9 mouse cellular contexts compared by ENCODE assay signal in the genomic region with DNA sequence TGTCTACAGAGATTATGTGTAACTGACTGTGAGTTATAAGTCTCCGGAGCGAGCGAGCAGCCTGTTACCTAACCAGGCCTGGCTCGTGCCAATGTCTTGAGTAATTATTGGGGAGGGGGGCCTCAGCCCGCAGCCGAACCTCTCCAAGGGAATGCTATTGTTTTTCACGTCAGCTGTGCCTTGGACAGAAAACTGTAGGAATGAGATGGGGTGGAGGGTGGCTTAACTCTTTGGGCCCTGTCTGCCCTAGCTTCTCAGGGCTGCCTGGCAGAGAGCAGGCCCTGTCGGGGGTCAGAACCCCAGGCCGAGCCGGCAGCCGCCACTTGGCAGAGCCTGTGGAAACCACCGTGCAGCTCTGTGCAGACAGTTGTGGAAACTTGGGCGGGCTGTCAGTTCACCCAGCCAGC. TPM values are rescaled to one million over a fixed set of nuclear protein-coding genes. Genes with fewer than 3 reads are reported as not detected.
DNase-seq lines count a peak whose midpoint lies in the region; ATAC-seq and TF ChIP-seq lines count a peak whose summit lies in the region.
"Had no signal": no experiment of that assay in that cellular context is flagged by ENCODE, and none has a peak within 500 bp of the region (broad histone marks: within the 10 kb centered on the region; RNA-seq: fewer than 3 reads in every experiment).

No protein-coding gene starts in this region.

- TF ChIP-seq POLR2A in limb, embryonic 14.5 days (IDR thresholded peaks at IDR 0.05; ENCODE audit: borderline replicate concordance, extremely low read depth, insufficient read depth, insufficient read length): no peak

- no peak for DNase-seq in midbrain, embryonic 10.5 days (ENCODE audit: low spot score)
- no peak for DNase-seq in midbrain, embryonic 14.5 days
- peak; percentile 79 for DNase-seq in limb, embryonic 14.5 days (ENCODE audit: low spot score)
- peak; percentile 61 for DNase-seq in urinary bladder, postnatal 14 days (ENCODE audit: low spot score)
- DNase-seq in thymus, postnatal 0 days (ENCODE audit: low spot score): no peak
- DNase-seq in liver, embryonic 11.5 days (ENCODE audit: low spot score): no peak
- no peak for DNase-seq in frontal cortex, postnatal 36 days (ENCODE audit: low spot score in 2 of 2)

- H3K9ac ChIP-seq in midbrain, embryonic 14.5 days (replicated peaks; ENCODE audit: low read length): no peak overlapping the region
- H3K9ac ChIP-seq in heart, embryonic 12.5 days: no peak overlapping the region
- H3K9ac ChIP-seq in limb, embryonic 14.5 days (ENCODE audit: low read depth, low read length, severe bottlenecking): peak overlapping the region; percentile 21; the same call in 1 of the 2 replicates
- H3K9ac ChIP-seq in liver, embryonic 11.5 days (ENCODE audit: low read depth, low read length): no peak overlapping the region

- H3K36me3 ChIP-seq in midbrain, embryonic 10.5 days: no peaks in the 10 kb centered on the region
- no peaks in the 10 kb centered on the region for H3K36me3 ChIP-seq in midbrain, embryonic 14.5 days (ENCODE audit: control insufficient read depth, insufficient read depth, low read length)
- H3K36me3 ChIP-seq in heart, embryonic 12.5 days: no peaks in the 10 kb centered on the region
- H3K36me3 ChIP-seq in limb, embryonic 14.5 days (ENCODE audit: control insufficient read depth, insufficient read depth, low read length): no peaks in the 10 kb centered on the region
- H3K36me3 ChIP-seq in liver, embryonic 11.5 days (ENCODE audit: control insufficient read depth, insufficient read depth, low read length): no peaks in the 10 kb centered on the region
- H3K36me3 ChIP-seq: G1E had no signal

- no peaks in the 10 kb centered on the region for H3K9me3 ChIP-seq in midbrain, embryonic 10.5 days (replicated peaks)
- H3K9me3 ChIP-seq in midbrain, embryonic 14.5 days (ENCODE audit: control insufficient read depth, low read length): no peaks in the 10 kb centered on the region
- H3K9me3 ChIP-seq in heart, embryonic 12.5 days (replicated peaks): no peaks in the 10 kb centered on the region
- no peaks in the 10 kb centered on the region for H3K9me3 ChIP-seq in limb, embryonic 14.5 days (ENCODE audit: control insufficient read depth, low read length)
- H3K9me3 ChIP-seq in liver, embryonic 11.5 days (ENCODE audit: control insufficient read depth, low read length): no peaks in the 10 kb centered on the region
- H3K9me3 ChIP-seq: G1E had no signal

- no peaks in the 10 kb centered on the region for H3K27me3 ChIP-seq in midbrain, embryonic 10.5 days (ENCODE audit: low read depth, poor library complexity, severe bottlenecking)
- H3K27me3 ChIP-seq in midbrain, embryonic 14.5 days (ENCODE audit: control insufficient read depth, insufficient read depth, low read length): no peaks in the 10 kb centered on the region
- H3K27me3 ChIP-seq in heart, embryonic 12.5 days (replicated peaks): no peaks in the 10 kb centered on the region
- H3K27me3 ChIP-seq in limb, embryonic 14.5 days (ENCODE audit: control insufficient read depth, insufficient read depth, low read length): no peaks in the 10 kb centered on the region
- H3K27me3 ChIP-seq in liver, embryonic 11.5 days (replicated peaks; ENCODE audit: control insufficient read depth, insufficient read depth, low read length): no peaks in the 10 kb centered on the region

- peaks cover 17% of the 10 kb centered on the region for H3K4me1 ChIP-seq in midbrain, embryonic 10.5 days
- no peaks in the 10 kb centered on the region for H3K4me1 ChIP-seq in midbrain, embryonic 14.5 days (ENCODE audit: control insufficient read depth, insufficient read depth, low read length)
- H3K4me1 ChIP-seq in heart, embryonic 12.5 days (replicated peaks): peaks cover 29% of the 10 kb centered on the region
- peaks cover 20% of the 10 kb centered on the region for H3K4me1 ChIP-seq in limb, embryonic 14.5 days (ENCODE audit: control insufficient read depth, insufficient read depth, low read length)
- H3K4me1 ChIP-seq in liver, embryonic 11.5 days (replicated peaks; ENCODE audit: control insufficient read depth, insufficient read depth, low read length): no peaks in the 10 kb centered on the region

- H3K27ac ChIP-seq in midbrain, embryonic 10.5 days (replicated peaks): peak overlapping the region; percentile 53
- no peak overlapping the region for H3K27ac ChIP-seq in midbrain, embryonic 14.5 days (replicated peaks; ENCODE audit: low read depth, low read length)
- H3K27ac ChIP-seq in heart, embryonic 12.5 days (ENCODE audit: poor library complexity, severe bottlenecking): peak overlapping the region; percentile 38
- peak overlapping the region; percentile 82 for H3K27ac ChIP-seq in limb, embryonic 14.5 days (replicated peaks; ENCODE audit: low read depth, low read length)
- H3K27ac ChIP-seq in liver, embryonic 11.5 days (ENCODE audit: low read depth, low read length): no peak overlapping the region

- H3K4me3 ChIP-seq in midbrain, embryonic 10.5 days: no peak overlapping the region
- no peak overlapping the region for H3K4me3 ChIP-seq in midbrain, embryonic 14.5 days (replicated peaks; ENCODE audit: low read depth, low read length)
- H3K4me3 ChIP-seq in heart, embryonic 12.5 days: no peak overlapping the region
- H3K4me3 ChIP-seq in limb, embryonic 14.5 days (replicated peaks; ENCODE audit: low read length): no peak overlapping the region
- H3K4me3 ChIP-seq in liver, embryonic 11.5 days (ENCODE audit: low read depth, low read length): no peak overlapping the region

- 68% methylated on average over 13 of the region's 13 CpGs for WGBS in midbrain, embryonic 10.5 days
- 55% methylated on average over 13 of the region's 13 CpGs for WGBS in midbrain, embryonic 14.5 days
- whole genome bisulfite sequencing in heart, embryonic 12.5 days: 54% methylated on average over 13 of the region's 13 CpGs
- 28% methylated on average over 13 of the region's 13 CpGs for WGBS in limb, embryonic 14.5 days
- 70% methylated on average over 13 of the region's 13 CpGs for WGBS in liver, embryonic 11.5 days

- ATAC-seq in midbrain, embryonic 14.5 days (ENCODE audit: low FRiP score, low TSS enrichment): no peak
- ATAC-seq in heart, embryonic 12.5 days (ENCODE audit: insufficient number of reproducible peaks, low FRiP score): peak; percentile 58; the same call in 1 of the 2 replicates
- ATAC-seq in limb, embryonic 14.5 days (ENCODE audit: low FRiP score, low read depth): peak; percentile 79
- ATAC-seq in liver, embryonic 11.5 days (replicated peaks; ENCODE audit: low FRiP score): no peak

- H3K4me2 ChIP-seq in midbrain, embryonic 14.5 days (ENCODE audit: low read length): no peak overlapping the region
- no peak overlapping the region for H3K4me2 ChIP-seq in heart, embryonic 12.5 days
- no peak overlapping the region for H3K4me2 ChIP-seq in limb, embryonic 14.5 days (replicated peaks; ENCODE audit: low read depth, low read length, severe bottlenecking)
- H3K4me2 ChIP-seq in liver, embryonic 11.5 days: no peak overlapping the region

RNA-seq across cellular contexts. Expression of gene Cdkn1c, which starts 52.2 kb away (rescaled TPM):
- 329 and 443 TPM in 2 replicates for polyA plus RNA-seq in midbrain, embryonic 10.5 days (2016; fragmentation: Nextera tagmentation; extraction: Ambion mirVana)
- polyA plus RNA-seq in midbrain, embryonic 14.5 days (2014; fragmentation: Nextera tagmentation; extraction: Ambion mirVana): 271 and 417 TPM in 2 replicates
- 1,218 and 1,354 TPM in 2 replicates for polyA plus RNA-seq in heart, embryonic 12.5 days (2016; fragmentation: Nextera tagmentation; extraction: Ambion mirVana)
- polyA plus RNA-seq in limb, embryonic 14.5 days (2012; rRNA removed): 1,048 and 1,240 TPM in 2 replicates
- polyA plus RNA-seq in limb, embryonic 14.5 days (2014; fragmentation: Nextera tagmentation; extraction: Ambion mirVana): 2,054 and 2,200 TPM in 2 replicates
- polyA plus RNA-seq in thymus, postnatal 0 days (2015; fragmentation: Nextera tagmentation; extraction: Ambion mirVana): 59.1 and 74.9 TPM in 2 replicates
- 572 and 617 TPM in 2 replicates for polyA plus RNA-seq in liver, embryonic 11.5 days (2014; fragmentation: Nextera tagmentation; extraction: Ambion mirVana)

Comparison
In these comparisons a context has a peak if more than half of its experiments do, and no peak if none do; other contexts are left out.
1. H3K27ac ChIP-seq: peak in midbrain, embryonic 10.5 days (single experiment), heart, embryonic 12.5 days (single experiment) and limb, embryonic 14.5 days (single experiment); none in midbrain, embryonic 14.5 days (single experiment) and liver, embryonic 11.5 days (single experiment).
2. DNase-seq: peak in limb, embryonic 14.5 days (single experiment) and urinary bladder, postnatal 14 days (single experiment); none in midbrain, embryonic 10.5 days (single experiment), midbrain, embryonic 14.5 days (single experiment), thymus, postnatal 0 days (single experiment), liver, embryonic 11.5 days (single experiment) and frontal cortex, postnatal 36 days (0 of 2).
3. ATAC-seq: peak in heart, embryonic 12.5 days (single experiment) and limb, embryonic 14.5 days (single experiment); none in midbrain, embryonic 14.5 days (single experiment) and liver, embryonic 11.5 days (single experiment).